Mouse (Mus musculus) MEL (cell line): ENCODE measurements around the gene Smtn. TPM values are rescaled to one million over a fixed set of nuclear protein-coding genes. Genes with fewer than 3 reads are reported as not detected.
A peak's percentile ranks its signal among the peaks of the same experiment; 100 is the strongest.

Source experiments
- DNase-seq: peaks from one replicate; pipeline ENCODE4 v3.0.0; 2011; ENCODE audit warnings: low read depth, low spot score
- H3K27ac ChIP-seq: 2 replicates; pipeline ENCODE4 v1.5.1; 2012; ENCODE audit warnings: low read depth, mild to moderate bottlenecking, control low read depth, low read length, moderate library complexity; ENCODE audit not compliant: control insufficient read depth
- H3K27me3 ChIP-seq, 2 experiments: fragments of 150-350 bp in 1 of 2; sonication (generic) in 1 of 2; 2 replicates each; pipeline ENCODE4 v1.6.1; 2012; ENCODE audit warnings: low read length in 2 of 2, mild to moderate bottlenecking in 2 of 2, improper control_type of control experiment in 1 of 2, moderate library complexity in 1 of 2; ENCODE audit not compliant: insufficient read depth in 2 of 2, control insufficient read depth in 1 of 2
- H3K36me3 ChIP-seq, 2 experiments: 2 replicates each; pipeline ENCODE4 v1.6.1; 2012 to 2014; ENCODE audit warnings: low read length in 2 of 2, improper control_type of control experiment in 1 of 2, inconsistent platforms in 1 of 2, mild to moderate bottlenecking in 1 of 2; ENCODE audit not compliant: insufficient read depth in 2 of 2, control insufficient read depth in 1 of 2
- H3K4me1 ChIP-seq, 2 experiments: fragments of 150-350 bp in 1 of 2; sonication (generic) in 1 of 2; 2 replicates each; pipeline ENCODE4 v1.6.1; 2012; ENCODE audit warnings: low read length in 2 of 2, improper control_type of control experiment in 1 of 2, mild to moderate bottlenecking in 1 of 2; ENCODE audit not compliant: insufficient read depth in 2 of 2, control insufficient read depth in 1 of 2
- H3K4me3 ChIP-seq, 2 experiments: fragments of 150-350 bp in 1 of 2; sonication (generic) in 1 of 2; 2 replicates each; pipeline ENCODE4 v1.5.1; 2012; ENCODE audit warnings: low read depth in 2 of 2, low read length in 2 of 2, mild to moderate bottlenecking in 2 of 2, moderate library complexity in 2 of 2, control low read depth in 1 of 2, improper control_type of control experiment in 1 of 2; ENCODE audit not compliant: control insufficient read depth in 1 of 2, insufficient read depth in 1 of 2
- H3K79me2 ChIP-seq: 2 replicates; pipeline ENCODE4 v1.6.1; 2012; ENCODE audit warnings: mild to moderate bottlenecking, low read length, moderate library complexity; ENCODE audit not compliant: control insufficient read depth, poor library complexity, insufficient read depth
- H3K9ac ChIP-seq: 2 replicates; pipeline ENCODE4 v1.6.1; 2012; ENCODE audit warnings: low read depth, mild to moderate bottlenecking, control low read depth, low read length, moderate library complexity; ENCODE audit not compliant: control insufficient read depth, poor library complexity, severe bottlenecking
- H3K9me3 ChIP-seq: fragments of 150-350 bp; sonication (generic); replicated peaks from 2 replicates; pipeline ENCODE4 v1.6.1; 2012; ENCODE audit warnings: mild to moderate bottlenecking, low read length, improper control_type of control experiment, moderate library complexity; ENCODE audit not compliant: insufficient read depth
- CHD1 ChIP-seq: IDR thresholded peaks from 2 replicates; pipeline ENCODE4 v1.6.1; 2012; ENCODE audit warnings: low read depth, mild to moderate bottlenecking, inconsistent platforms, low read length, improper control_type of control experiment
- ELF1 ChIP-seq: IDR thresholded peaks from 2 replicates; pipeline ENCODE4 v1.6.1; 2014; ENCODE audit warnings: low read depth, mild to moderate bottlenecking, inconsistent platforms, low read length, improper control_type of control experiment, moderate library complexity
- GABPA ChIP-seq: IDR thresholded peaks from 2 replicates; pipeline ENCODE4 v1.6.1; 2012; ENCODE audit warnings: low read depth, mild to moderate bottlenecking, inconsistent platforms, low read length, improper control_type of control experiment, moderate library complexity
- KAT2A ChIP-seq: conservative IDR thresholded peaks from 2 replicates; pipeline ENCODE4 v1.6.1; 2012; ENCODE audit warnings: low read depth, low read length, improper control_type of control experiment, inconsistent platforms
- MXI1 ChIP-seq: IDR thresholded peaks from 2 replicates; pipeline ENCODE4 v1.6.1; 2011; ENCODE audit warnings: mild to moderate bottlenecking, low read depth, low read length, improper control_type of control experiment
- MYB ChIP-seq: IDR thresholded peaks from 2 replicates; pipeline ENCODE4 v1.6.1; 2011; ENCODE audit warnings: mild to moderate bottlenecking, low read depth, low read length, improper control_type of control experiment
- MYC ChIP-seq: IDR thresholded peaks from 2 replicates; pipeline ENCODE4 v1.6.1; 2011; ENCODE audit warnings: low read depth, mild to moderate bottlenecking, low read length, improper control_type of control experiment, moderate library complexity
- POLR2A ChIP-seq, 2 experiments: IDR thresholded peaks; 2 replicates each; pipeline ENCODE4 v1.6.1; 2011 to 2012; ENCODE audit warnings: low read length in 2 of 2, mild to moderate bottlenecking in 2 of 2, control low read depth in 1 of 2, improper control_type of control experiment in 1 of 2, low read depth in 1 of 2, moderate library complexity in 1 of 2; ENCODE audit not compliant: control insufficient read depth in 1 of 2, insufficient read depth in 1 of 2, poor library complexity in 1 of 2
- SIN3A ChIP-seq: IDR thresholded peaks from 2 replicates; pipeline ENCODE4 v1.6.1; 2012; ENCODE audit warnings: low read length, improper control_type of control experiment, inconsistent platforms
- TAL1 ChIP-seq: IDR thresholded peaks from 2 replicates; pipeline ENCODE4 v1.6.1; 2012; ENCODE audit warnings: mild to moderate bottlenecking, inconsistent platforms, low read length, moderate library complexity, mixed read lengths
- TBP ChIP-seq: IDR thresholded peaks from 2 replicates; pipeline ENCODE4 v1.8.0; 2011; ENCODE audit warnings: low read depth, low read length, improper control_type of control experiment
- TCF12 ChIP-seq: IDR thresholded peaks from 2 replicates; pipeline ENCODE4 v1.6.1; 2014; ENCODE audit warnings: low read depth, mild to moderate bottlenecking, inconsistent platforms, low read length, improper control_type of control experiment, moderate library complexity
- UBTF ChIP-seq: IDR thresholded peaks from 2 replicates; pipeline ENCODE4 v1.6.1; 2012; ENCODE audit warnings: low read depth, mild to moderate bottlenecking, inconsistent platforms, low read length, improper control_type of control experiment, moderate library complexity, borderline replicate concordance; ENCODE audit not compliant: insufficient read depth
- ZMIZ1 ChIP-seq: IDR thresholded peaks from 2 replicates; pipeline ENCODE4 v1.6.1; 2012; ENCODE audit warnings: low read depth, mild to moderate bottlenecking, inconsistent platforms, low read length, improper control_type of control experiment, moderate library complexity
- ZNF384 ChIP-seq: IDR thresholded peaks from 2 replicates; pipeline ENCODE4 v1.6.1; 2012; ENCODE audit warnings: low read depth, mild to moderate bottlenecking, inconsistent platforms, low read length, improper control_type of control experiment
- polyA plus RNA-seq, 2 experiments: library from polyadenylated mRNA; stranded (reverse) in 1 of 2; unstranded in 1 of 2; fragments of >175 nt in 1 of 2; fragments of >200 nt in 1 of 2; gene quantifications; 2 replicates each; pipeline versions ENCODE4 v1.2.1 to v1.2.4; 2012; ENCODE audit warnings: low replicate concordance in 2 of 2, low read depth in 1 of 2; ENCODE audit not compliant: insufficient read length in 2 of 2, insufficient read depth in 1 of 2, missing spikeins in 1 of 2
- total RNA-seq: library from RNA; depleted of rRNA; stranded (reverse); fragments of 300-350 nt; gene quantifications from 2 replicates; pipeline ENCODE4 v1.2.3, GENCODE M21; 2012

Gene Smtn
- total and polyA plus RNA-seq, 3 experiments = 203 to 370 TPM; not detected in 1

DNA sequence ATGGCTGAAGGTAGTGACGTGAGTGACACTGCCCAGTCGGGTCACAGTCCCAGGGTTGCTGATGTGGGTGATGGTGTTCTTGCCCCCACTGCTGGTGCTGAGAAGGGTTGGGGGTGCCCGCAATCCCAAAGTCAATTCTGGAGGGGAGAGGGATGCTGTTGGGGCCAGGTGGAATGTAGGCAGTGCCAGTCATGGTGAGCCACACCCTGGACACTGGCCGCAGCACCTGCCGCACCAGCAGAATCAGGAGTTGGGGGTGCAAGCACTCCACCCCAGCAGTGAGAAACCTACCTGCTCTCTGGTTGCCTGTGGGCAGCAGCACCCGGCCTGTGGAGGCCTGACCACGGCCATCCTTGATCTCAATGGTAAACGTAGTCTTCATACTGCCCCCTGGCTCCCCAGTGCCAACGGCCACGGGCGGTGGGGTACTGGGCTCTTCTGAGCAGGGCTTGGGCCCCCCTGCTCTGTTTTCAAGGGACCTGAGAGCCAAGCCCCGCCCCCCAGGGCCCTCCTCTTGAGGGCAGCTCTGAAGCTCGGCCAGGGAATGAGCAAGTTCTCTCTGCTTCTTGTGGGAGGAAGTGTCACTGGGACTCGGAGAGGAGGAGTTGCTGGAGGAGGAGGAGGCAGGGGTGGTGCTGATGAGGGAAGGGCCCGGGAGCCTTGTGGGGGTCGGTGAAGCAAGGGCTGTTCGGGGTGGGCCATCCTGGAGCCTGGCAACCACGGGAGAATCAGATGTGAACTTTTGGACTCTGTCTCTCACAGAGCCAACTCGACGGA is 10.7 kb downstream of the Smtn start:
- H3K36me3 ChIP-seq = peaks cover 2 to 3% of the 10 kb centered on the region in 2 experiments; a peak in 3 of 4 replicates
- no peaks in the 10 kb centered on the region for H3K27me3 ChIP-seq
- H3K4me1 ChIP-seq = peaks cover 0 to 6% of the 10 kb centered on the region in 2 experiments; a peak in 3 of 4 replicates
- DNase-seq = peak; percentile 29
- no peaks in the 10 kb centered on the region for H3K9me3 ChIP-seq
- no peak overlapping the region for H3K4me3 ChIP-seq
- H3K9ac ChIP-seq = no peak overlapping the region
- H3K79me2 ChIP-seq = peaks cover 14% of the 10 kb centered on the region
- no peak overlapping the region for H3K27ac ChIP-seq
- TF ChIP-seq KAT2A (no peak), MXI1 (no peak), UBTF (no peak), CHD1 (no peak), MYC (no peak), ZNF384 (no peak), MYB (no peak), TAL1 (no peak), POLR2A (IDR thresholded peaks at IDR 0.05; ENCODE audit: control insufficient read depth in 1 of 2, insufficient read depth in 1 of 2, low read depth in 1 of 2, low read length in 2 of 2, poor library complexity in 1 of 2) (no peak; a peak in 1 of 4 replicates), ELF1 (no peak), ZMIZ1 (no peak; the same call in 1 of the 2 replicates), SIN3A (no peak), TCF12 (no peak), TBP (no peak)

DNA sequence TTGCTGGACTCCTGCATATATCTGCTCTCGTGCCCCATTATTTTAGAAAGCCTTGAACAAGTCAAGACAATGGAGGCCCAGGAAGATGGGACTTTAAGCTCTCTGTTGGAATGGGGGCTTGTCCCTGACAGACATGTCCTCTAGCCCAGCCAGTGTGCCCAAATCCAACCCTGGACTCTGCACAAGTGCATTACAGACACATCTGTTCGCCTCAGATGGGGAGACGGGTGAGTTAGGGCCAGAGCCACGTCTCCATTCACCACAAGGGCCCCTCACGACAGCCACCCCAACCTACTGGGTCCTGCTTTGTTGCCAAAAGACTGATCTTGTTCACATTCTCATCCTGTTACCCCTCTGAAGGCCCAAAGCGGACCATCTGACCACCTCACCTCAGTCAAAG is 12.2 kb downstream of the Smtn start:
- H3K36me3 ChIP-seq = peaks cover 8 to 11% of the 10 kb centered on the region in 2 experiments; a peak in 3 of 4 replicates
- H3K27me3 ChIP-seq = no peaks in the 10 kb centered on the region
- H3K4me3 ChIP-seq = no peak overlapping the region
- H3K9me3 ChIP-seq = no peaks in the 10 kb centered on the region
- H3K9ac ChIP-seq = no peak overlapping the region
- H3K27ac ChIP-seq = no peak overlapping the region
- no peak for DNase-seq
- TF ChIP-seq GABPA (no peak), TCF12 (no peak), ZNF384 (no peak), MYC (no peak)
- H3K4me1 ChIP-seq = peaks cover 0 to 12% of the 10 kb centered on the region in 2 experiments; a peak in 3 of 4 replicates
- peaks cover 24% of the 10 kb centered on the region for H3K79me2 ChIP-seq
